Mouse (Mus musculus): Measurements from ENCODE around the gene Bpi.

Gene Bpi

DNA sequence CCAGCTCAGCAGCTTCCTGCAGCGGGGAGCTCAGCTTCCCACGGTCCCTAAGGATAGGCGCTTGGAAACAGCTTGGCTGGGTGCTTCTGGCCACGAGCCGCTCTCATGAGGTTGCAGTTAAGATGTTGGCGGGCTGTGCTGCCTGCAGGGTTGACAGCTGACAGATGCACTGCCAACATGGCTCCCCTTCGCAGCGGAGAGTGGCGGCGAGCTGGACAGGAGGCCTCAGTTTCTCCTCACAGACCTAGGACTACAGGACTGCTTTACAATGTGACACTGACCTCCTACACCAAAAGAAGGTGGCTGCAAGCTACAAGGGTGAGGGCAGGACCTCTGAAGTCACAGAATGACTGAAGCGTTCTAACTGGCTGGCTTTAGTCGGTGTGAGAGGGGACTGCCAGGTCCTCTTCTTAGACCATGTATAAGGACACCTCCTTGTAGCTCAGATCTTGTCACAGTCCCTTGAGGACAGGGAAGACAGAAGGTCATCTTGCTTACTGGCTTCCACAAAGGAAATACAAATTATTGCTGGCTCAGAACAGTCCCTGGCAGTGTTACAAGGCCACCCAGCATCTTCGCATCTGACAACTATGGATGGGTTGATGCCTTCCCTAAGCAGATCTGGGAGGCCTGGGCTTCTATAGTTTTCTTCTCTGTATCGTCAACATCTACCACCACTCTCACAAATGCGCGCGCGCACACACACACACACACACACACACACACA, 15.6 kb upstream of the Bpi start:
- no peak for DNase-seq (ENCODE audit: low spot score in 2 of 2)

DNA sequence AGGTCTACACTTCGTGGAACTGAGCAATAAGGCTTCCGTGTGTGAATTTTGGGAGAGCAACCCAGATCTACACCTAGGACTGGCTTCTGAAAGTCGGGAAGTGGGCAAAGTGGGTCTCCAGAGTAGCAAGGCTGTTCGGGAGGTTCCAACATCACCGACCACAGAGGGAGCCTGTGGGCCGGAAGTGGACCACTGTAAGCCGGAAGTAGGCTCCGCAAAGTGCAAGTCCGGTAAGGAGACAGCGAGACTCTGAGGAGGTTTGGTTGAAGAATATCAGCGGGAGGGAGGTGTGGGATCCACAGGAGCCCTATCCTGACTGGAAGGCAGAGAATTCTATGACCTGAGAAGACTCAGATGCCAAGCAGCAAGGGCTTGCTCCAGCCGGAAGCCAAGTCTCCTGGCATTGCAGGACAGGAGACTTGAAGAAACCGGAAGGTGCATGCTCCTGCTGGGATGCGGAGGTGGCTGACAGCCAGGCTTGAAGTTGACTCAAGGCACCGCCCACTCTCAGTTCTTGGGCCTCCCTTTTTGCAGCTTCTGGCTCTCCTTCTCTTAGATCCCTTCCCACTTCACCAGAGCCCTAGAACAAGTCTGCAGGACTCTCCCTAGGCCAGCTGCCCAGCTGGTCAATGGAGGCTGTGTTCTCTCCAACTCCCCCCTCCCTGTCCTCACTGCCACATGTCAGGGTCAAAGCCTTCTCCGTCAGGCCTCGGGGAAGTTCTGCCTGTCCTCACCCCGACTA, 14.6 kb upstream of the Bpi start:
- no peak for DNase-seq (ENCODE audit: low spot score in 2 of 2)

DNA sequence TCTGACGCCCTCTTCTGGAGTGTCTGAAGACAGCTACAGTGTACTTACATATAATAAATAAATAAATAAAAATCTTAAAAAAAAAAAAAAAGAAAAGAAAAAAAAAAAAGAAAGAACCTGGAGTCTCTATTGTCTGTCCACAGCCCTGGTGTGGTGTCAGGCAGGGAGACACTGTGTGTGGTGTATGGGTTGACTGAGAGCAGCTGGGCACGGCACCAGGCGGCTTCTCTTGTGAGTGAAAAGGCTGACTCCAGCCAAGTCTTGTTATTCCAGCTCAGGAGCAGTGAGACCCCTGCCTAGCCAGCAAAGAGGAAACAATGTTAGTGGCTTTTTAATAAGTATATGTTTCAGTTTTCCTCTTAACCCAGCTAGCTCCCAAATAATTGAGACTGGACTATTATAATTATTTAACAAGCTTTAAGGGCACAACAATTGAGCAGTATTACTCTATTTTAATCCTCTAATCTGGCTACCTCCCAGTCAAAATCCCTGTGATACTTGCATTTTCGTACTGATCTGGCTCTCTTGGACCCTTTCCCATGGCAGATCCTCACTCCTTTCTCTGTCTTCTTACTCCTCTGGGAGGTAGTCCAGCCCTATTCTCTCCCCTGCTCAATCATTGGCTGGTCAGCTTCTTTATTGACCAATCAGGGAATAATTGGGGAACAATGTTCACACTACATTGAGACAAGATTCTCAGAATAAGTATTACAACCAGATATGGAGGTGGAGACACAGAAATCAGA, 12.6 kb upstream of the Bpi start:
- DNase-seq (ENCODE audit: low spot score in 2 of 2) = no peak

DNA sequence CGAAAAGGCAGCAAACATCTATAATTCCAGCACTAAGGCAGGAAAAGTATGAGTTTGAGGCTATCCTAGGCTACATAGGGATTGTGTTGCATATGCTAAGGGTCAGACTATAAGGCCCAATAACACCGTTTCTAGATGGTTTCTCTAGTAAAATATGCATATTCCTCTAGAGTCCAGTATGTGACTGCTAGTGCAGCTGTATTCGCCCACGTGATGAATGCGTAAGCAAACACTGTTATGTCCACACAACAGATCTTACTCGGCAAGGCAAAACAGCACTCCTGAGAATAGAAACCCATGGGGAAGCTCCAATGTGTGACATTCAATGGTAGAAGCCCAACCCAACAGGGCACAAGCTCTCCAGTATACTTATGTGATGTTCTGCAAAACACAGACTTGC, 10.0 kb upstream of the Bpi start:
- DNase-seq (ENCODE audit: low spot score in 2 of 2) = no peak

DNA sequence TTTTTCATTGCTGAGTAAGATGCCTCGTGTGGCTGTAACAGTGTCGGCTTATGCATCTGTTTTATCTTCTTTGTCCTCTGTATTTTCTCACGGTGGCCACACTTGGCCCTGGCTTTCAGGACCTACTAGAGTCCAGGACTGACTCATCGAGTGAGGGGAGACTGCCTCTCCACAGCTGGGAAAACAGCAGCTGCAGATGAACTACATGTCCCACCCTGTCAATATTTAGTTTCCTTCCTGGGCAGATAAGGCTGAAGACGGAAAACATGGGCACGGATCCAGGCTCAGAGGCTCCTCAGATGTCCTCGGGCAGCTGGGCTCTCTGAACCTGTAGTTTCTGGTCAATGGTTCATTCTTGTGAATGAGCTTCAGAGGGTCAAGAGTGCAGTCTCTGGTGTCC, 9.6 kb upstream of the Bpi start:
- no peak for DNase-seq (ENCODE audit: low spot score in 2 of 2)

DNA sequence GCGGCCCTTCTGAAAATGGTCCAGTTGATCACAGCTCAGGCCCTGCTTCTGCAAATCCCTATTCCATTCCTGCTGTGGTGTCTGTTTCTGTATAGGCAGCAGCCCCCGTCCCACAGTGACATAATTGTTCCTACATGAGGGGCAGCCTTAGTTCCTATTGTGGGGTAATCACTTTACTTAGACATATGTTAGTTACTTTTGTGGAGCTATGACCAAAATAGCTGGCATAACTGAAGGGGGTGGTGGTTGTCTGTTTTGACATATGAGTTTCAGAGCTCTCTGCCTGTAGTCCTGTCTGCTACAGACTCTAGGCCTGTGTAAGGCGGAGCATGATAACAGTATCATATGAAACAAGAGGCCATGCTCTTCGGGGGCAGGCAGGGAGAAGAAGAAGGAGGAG, 7.3 kb upstream of the Bpi start:
- DNase-seq (ENCODE audit: low spot score in 2 of 2) = no peak

DNA sequence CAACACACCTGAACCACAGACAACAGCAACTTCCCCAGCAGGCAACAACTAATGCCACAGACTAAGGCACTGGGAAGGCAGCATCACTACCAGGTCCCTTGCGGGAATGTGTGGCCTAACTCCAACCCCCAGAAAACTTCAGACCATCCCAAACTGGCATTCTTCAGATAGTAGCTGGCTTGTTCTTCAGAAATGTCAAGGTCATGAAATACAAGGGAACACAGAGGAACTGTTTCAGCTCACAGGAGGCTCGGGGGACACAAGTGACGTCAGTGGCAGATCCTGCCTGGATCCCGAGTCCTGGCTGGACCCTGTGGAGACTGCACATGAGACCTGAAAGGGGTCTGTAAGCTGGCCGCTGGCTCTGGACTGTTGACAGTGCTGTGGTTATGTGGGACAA, 4.1 kb upstream of the Bpi start:
- DNase-seq (ENCODE audit: low spot score in 2 of 2) = no peak

DNA sequence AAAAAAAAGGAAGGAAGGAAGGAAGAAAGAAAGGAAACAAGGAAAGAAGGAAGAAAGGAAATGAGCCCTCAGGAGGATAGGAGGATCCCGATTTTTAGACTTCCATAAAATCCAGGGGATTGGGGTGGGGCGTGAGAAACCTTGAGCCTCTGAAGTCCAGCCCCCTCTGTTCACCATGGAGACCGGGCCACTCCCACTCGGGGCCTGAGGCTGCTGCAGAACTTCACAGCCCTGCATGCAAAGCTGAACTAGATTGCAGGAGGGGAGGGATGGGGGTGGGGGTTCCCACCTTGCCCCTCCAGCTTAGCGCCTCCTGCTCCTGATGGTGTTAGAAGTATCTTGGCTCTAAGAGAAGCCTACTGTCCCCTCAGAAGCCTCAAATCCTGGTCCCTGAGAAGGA, 1.0 kb upstream of the Bpi start:
- DNase-seq (ENCODE audit: low spot score in 2 of 2) = no peak

DNA sequence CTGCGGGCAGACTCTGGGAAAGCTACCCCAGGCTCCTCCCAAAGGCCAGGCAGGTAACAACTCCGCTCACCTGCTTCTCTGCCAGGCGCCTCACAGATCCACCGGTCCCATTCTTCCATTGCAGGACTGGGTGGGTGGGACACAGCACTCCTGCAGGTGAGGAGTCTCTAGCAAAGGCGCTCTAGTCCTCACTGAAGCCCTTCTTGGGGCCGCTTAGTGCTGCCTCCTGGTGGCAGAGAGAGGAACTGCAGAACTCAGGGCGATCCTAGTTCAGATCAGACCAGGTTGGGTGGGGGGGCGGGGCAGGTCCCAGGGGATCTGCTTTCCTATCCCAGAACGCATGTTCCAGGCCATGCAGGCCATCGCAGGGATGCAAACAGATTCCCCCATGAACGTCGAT, 887 bp downstream of the Bpi start:
- DNase-seq (ENCODE audit: low spot score in 2 of 2) = peak; percentile 29 to 56

DNA sequence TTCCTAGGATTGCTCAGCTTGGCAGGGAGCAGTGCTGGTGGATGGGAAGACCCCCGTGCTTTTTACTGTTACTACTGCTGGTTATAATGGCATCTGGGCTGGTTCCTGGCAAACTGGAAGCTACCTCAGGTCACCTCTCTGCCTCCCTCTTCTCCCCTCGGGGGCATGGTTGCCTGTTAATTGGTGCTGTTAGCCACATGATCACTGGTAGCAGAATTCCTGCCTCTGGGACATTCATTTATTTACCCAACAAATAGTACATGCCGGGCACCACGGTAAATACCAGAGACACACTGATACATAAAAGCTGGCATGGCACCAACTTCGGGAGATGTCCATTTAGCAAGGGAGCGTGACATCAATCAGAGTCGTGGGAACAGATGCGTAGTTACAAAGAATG, 1.6 kb downstream of the Bpi start:
- DNase-seq (ENCODE audit: low spot score in 2 of 2) = no peak

DNA sequence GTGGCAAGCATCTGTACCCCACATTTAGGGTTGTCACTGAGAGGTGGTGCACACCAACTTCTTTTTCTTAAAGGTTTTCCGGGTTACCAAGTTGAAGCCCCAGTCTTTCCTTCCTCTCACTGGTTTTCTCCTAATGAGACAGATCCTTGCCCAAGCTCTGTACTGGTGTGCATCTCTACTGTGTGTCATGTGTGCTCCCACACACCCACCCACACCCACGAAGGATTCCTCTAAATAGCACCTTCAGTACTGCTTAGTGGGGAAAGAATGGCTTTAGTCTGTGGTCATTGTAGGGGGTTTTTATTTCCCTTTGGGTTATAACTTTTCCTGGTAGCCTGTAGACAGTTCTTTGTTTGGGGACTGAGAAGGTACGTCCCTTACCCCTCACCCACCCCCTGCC, 7.0 kb downstream of the Bpi start:
- DNase-seq (ENCODE audit: low spot score in 2 of 2) = no peak

DNA sequence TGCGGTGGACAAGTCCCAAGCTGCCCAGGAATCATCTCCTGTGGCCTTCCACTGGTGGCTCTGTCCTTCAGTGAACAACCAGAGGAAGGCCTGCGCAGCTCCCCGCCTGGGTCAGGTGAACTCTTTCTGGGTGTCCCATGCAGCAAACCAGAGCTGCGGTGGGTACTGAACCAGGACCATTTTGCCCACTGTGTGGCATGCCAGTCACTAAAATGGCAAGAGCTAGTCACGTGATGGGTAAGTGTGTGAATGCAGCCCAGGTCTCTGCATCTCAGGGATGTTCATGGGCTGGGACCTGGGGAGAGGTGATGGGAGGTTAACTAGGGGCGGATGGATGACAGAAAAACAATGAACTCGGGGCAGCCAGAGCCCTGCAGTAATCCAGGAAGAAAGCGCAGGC, 12.1 kb downstream of the Bpi start:
- DNase-seq (ENCODE audit: low spot score in 2 of 2) = no peak

DNA sequence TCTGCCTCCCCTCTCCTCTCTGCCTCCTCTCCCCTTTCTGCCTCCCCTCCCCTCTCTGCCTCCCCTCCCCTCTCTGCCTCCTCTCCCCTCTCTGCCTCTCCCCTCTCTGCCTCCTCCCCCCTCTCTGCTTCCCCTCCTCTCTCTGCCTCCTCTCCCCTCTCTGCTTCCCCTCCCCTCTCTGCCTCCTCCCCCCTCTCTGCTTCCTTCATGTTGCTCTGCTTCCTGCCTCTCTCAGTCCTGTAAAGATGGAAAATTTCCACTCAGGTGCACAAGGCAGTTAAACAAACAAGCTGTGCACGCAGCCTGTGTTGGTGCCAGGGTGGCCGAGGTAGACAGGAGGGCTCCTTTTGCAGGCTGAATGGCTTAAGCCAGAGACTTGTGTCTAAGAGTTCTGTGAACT, 15.8 kb downstream of the Bpi start:
- no peak for DNase-seq (ENCODE audit: low spot score in 2 of 2)

DNA sequence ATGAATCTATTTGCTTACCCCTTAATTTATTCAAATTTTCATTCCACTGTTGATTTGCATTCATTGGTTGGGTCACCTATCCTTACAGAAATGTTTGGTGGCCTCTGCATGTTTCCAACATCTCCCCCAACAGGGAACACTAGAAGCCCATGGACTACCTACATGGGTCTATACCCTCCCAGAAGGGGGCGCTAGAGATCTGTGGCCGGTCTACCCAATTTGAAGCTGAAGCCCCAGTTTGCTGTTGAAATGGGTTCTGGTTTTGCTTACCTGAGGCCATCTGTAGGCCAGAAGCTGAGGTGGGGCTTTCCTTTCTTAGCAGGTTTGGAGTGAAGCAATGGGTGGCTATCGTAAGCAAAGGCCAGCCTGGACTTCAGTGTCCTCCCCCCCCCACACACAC, 17.5 kb downstream of the Bpi start:
- no peak for DNase-seq (ENCODE audit: low spot score in 2 of 2)

DNA sequence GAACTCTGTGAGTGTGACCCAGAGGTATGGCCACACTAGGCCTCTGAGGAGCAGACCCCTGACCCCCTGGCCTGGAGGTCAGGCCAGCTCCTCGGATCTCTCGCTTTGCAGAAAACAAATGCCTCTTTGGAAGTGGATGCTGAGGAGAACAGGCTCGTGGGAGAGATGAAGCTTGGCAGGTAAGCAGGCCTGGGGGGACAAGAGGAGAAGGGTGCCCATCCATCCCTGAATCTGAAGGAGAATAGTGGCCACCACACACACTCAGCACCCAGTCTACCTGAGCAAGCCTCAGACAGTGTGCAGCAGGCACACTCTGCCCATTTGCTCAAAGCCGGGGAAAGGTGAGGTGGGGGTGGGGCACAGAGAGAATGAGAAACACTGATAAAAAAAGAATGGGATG, 17.9 kb downstream of the Bpi start:
- DNase-seq (ENCODE audit: low spot score in 2 of 2) = no peak

DNA sequence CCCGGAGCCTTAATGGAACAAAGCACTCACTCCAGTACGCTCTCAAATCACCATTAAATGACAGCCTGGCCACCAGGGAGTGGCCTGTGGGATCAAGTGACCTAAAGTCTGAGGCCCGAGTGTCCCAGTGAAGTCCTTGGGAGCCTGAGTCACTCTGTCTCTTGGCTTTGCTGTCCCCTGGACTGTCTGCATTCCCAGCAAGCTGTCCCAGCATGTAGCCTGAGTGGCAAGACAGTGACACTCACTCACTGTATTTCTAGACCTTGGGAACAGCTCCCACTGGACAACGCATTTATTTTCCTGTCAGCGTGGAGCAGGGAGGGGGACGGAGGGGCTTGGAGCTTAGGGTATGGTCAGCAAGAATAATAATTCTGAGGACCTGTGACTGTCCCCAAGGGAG, 18.6 kb downstream of the Bpi start:
- DNase-seq (ENCODE audit: low spot score in 2 of 2) = no peak

DNA sequence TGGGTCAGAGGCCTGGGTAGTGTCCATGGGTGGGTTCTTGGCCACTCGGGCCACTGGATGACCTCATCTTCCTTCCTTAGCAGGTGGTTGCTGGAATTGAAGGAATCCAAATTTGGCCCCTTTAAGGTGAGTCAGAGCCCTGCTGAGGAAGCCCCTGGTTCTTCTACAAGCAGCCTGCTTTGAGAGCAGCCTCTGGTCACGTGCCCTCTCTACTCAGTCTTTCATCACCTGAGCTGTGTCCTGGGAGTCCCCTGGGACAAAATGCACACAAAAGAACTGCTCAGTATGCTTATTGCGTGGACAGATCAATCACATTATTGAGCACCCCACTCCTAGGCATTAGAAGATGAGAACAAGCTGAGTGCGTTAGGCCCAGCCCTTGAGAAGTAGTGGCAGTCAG, 19.0 kb downstream of the Bpi start:
- no peak for DNase-seq (ENCODE audit: low spot score in 2 of 2)

DNA sequence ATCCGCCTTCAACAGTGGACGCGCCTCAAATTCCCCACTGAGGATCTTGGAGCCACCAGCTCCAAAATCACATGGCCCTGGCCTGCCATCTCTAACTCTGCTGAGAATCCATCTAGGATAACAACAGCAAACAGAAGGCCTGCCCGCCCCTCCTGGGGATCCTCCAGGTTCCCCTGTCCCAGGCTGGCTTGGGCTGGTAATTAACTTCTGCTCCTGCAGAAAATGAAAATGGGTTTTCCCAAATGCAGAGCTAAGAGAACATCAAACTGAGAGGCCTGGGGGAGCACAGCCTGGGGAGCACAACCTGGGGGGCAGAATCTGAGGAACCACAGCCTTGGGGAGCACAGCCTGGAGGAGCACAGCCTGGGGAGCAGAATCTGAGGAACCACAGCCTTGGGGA, 21.8 kb downstream of the Bpi start:
- DNase-seq (ENCODE audit: low spot score in 2 of 2) = no peak

DNA sequence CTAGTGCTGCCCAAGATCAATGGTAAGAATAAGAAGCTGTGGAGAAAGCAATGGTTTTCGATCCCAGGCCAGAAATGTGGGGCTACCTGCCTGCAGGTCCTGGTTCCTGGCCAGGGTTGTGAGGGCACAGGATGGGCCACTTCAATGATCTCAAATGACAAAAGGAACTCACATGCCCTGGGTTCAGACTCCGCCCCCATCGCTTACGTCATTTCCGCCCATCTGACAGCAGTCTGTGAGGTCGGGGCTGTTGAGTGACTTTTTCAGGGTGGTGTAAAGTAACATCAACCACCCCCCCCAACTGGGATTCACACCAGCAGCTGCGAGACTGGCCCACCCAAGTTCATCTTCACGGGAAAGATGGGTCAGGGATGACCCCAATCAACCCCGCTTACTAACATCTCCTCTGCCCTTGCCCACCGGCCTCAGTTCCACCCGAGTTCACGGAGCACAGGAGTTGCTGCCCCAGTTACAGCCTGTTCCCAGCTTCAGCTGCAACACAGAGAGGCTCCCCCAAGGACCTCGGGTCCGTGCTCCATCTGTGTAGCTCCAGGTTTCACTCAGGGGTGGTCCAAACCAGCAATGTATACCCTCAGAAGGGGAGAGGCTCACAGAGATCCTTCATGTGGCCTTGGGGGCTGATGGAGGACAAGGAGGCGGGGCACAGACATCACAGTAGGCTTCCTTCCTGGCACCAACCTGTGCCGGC, 23.8 kb downstream of the Bpi start:
- DNase-seq (ENCODE audit: low spot score in 2 of 2) = no peak

DNA sequence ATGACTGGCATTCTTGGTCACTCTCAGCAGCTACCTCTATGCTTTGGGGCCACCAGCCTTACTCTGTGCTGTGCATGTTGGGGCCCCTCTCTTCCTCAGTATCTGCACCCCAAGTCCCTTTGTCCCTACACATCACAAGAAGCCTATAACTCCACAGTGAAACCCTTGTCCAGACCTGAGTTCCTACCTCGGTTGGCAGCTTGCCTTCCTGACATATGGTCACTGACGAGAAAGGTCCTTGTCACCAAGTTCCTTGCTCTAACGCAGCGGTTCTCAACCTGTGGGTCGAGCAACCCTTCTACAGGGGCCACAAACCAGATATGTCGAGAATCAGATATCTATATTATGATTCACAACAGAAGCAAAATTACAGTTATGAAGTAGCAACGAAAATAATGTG, 25.2 kb downstream of the Bpi start:
- no peak for DNase-seq (ENCODE audit: low spot score in 2 of 2)

DNA sequence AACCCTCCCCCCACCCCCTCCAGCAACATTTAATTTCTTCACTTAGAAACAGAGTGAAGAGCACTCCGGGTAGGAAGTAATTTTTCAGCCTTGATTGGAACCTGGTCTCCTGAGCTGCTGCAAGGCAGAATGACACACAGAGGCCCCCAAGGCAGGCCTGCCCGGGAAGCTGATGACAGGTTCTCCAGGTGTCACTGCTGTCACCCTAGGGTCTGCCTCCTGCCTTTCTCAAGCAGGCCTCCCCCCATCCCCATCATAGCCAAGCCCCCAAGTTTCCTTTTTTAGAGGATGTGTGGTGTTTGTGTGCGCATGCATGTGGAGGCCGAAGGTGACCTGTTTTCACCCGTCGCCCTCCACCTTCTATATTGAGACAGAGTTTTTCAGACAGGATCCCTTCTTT, 25.9 kb downstream of the Bpi start:
- no peak for DNase-seq (ENCODE audit: low spot score in 2 of 2)

DNA sequence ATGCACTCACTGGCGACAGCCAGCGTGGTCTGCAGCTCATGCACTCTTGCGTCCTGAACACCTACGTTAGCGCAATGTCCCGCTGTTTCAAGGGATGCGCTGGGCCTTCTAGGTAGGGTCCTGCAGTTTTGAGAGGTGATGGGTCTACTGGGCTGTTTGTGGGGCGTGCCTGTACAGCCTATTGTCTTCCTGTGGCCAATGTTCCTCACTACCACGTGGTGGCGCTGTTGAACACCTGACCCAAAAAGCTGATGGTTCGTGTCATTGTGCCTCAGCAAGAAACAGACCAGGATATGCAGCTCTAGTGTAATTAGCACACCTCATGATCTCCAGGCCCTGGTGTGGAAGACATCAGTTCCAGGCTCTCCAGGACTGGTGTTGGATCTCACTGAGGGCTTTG, 26.7 kb downstream of the Bpi start:
- peak in 1 of 2 experiments; percentile 43 for DNase-seq (ENCODE audit: low spot score in 2 of 2)

Data from natural killer cell, adult 2 months (primary cell).